Mouse (Mus musculus) frontal cortex, postnatal 14 days (tissue): ENCODE results near the gene Taar4.

Experiments used
- DNase-seq, 2 experiments: peaks; one replicate each; pipeline ENCODE4 v3.0.0; 2022; ENCODE audit warnings: low spot score in 2 of 2

Gene Taar4

GRCm38 (mm10) chr10:23960444-23960915 is at the start of gene Taar4:
Taar4 (plus strand) TSS chr10:23960494.
- no peak for DNase-seq

GRCm38 (mm10) chr10:23920056-23920455 is 40.2 kb upstream of the Taar4 start, which contains the start of gene Taar1:
Taar1 (plus strand) TSS chr10:23920356.
- DNase-seq, result no peak

GRCm38 (mm10) chr10:23922468-23922867 is 37.8 kb upstream of the Taar4 start:
- no peak for DNase-seq

- no peak for DNase-seq
These were observed 36.4 kb upstream of the Taar4 start for GRCm38 (mm10) chr10:23923941-23924340.

- DNase-seq, result no peak
These were observed 22.7 kb upstream of the Taar4 start for GRCm38 (mm10) chr10:23937613-23938012.

- DNase-seq, result no peak
These were observed 22.0 kb upstream of the Taar4 start, which contains the start of gene Taar2 for GRCm38 (mm10) chr10:23938312-23938711. Taar2 (plus strand) TSS chr10:23938572.

GRCm38 (mm10) chr10:23942465-23942864 is 17.8 kb upstream of the Taar4 start:
- no peak for DNase-seq

GRCm38 (mm10) chr10:23948026-23948425 is 12.3 kb upstream of the Taar4 start:
- DNase-seq, result no peak

- no peak for DNase-seq
These were observed 10.7 kb upstream of the Taar4 start, which contains the start of gene Taar3 for GRCm38 (mm10) chr10:23949508-23950005. Taar3 (plus strand) TSS chr10:23949558.

- DNase-seq, result no peak
These were observed 8.6 kb upstream of the Taar4 start for GRCm38 (mm10) chr10:23951714-23952113.

- no peak for DNase-seq
These were observed 1.2 kb upstream of the Taar4 start for GRCm38 (mm10) chr10:23959071-23959470.

- no peak for DNase-seq
These were observed 3.1 kb downstream of the Taar4 start for GRCm38 (mm10) chr10:23963444-23963843.

GRCm38 (mm10) chr10:23964921-23965610 is 4.8 kb downstream of the Taar4 start:
- DNase-seq, result no peak

GRCm38 (mm10) chr10:23970656-23971165 is 10.4 kb downstream of the Taar4 start, which contains the start of gene Taar5:
Taar5 (plus strand) TSS chr10:23970706.
- DNase-seq, result no peak

- DNase-seq, result no peak
These were observed 11.0 kb downstream of the Taar4 start for GRCm38 (mm10) chr10:23971256-23971655.

GRCm38 (mm10) chr10:23977958-23978357 is 17.7 kb downstream of the Taar4 start:
- no peak for DNase-seq

GRCm38 (mm10) chr10:23978901-23979705 is 18.8 kb downstream of the Taar4 start:
- peak; percentile 37 to 55 for DNase-seq

- DNase-seq, result no peak
These were observed 25.3 kb downstream of the Taar4 start, which contains the start of gene Taar6 for GRCm38 (mm10) chr10:23985546-23985945. Taar6 (minus strand) TSS chr10:23985646.

- DNase-seq, result no peak
These were observed 26.1 kb downstream of the Taar4 start for GRCm38 (mm10) chr10:23986419-23986818.

- no peak for DNase-seq
These were observed 33.1 kb downstream of the Taar4 start, which contains the start of gene Taar7a for GRCm38 (mm10) chr10:23993381-23993780. Taar7a (minus strand) TSS chr10:23993481.

- no peak for DNase-seq
These were observed 39.3 kb downstream of the Taar4 start, which contains the start of gene Taar7b for GRCm38 (mm10) chr10:23999639-24000038. Taar7b (plus strand) TSS chr10:23999939.

- DNase-seq, result no peak
These were observed 46.1 kb downstream of the Taar4 start for GRCm38 (mm10) chr10:24006442-24006841.
